Mouse (Mus musculus): Measurements from ENCODE around the gene March1. TPM values are rescaled to one million over a fixed set of nuclear protein-coding genes. Genes with fewer than 3 reads are reported as not detected.
"Not testable (repeated sequence)": the region's sequence is repeated elsewhere in the genome, so short reads cannot be mapped to it uniquely, and the experiment has no call there.

The March1 gene
- total RNA-seq, 2 experiments from 2014 or later = 0.06 to 2.1 TPM

DNA sequence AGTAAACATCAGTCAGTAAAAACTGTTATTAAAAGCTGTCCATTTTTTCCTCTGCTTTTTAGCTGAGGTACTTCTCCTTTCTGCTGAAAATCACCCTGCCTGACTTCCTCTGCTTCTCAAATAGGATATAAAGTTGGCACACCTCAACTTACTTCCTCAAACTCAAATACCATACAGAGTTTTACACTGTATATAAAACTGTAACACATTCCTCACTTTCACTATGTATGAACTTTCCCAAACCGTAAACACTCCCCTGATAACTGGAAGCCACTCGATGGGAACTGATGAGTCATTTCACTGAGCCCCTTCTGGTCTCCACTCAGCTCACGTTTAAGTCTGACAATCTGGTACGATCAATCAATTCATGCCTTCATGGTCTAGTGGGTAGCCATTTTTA lies 788.1 kb downstream of the March1 start:
- peak; percentile 96 for ATAC-seq (replicated peaks; ENCODE audit: poor library complexity, severe bottlenecking)

DNA sequence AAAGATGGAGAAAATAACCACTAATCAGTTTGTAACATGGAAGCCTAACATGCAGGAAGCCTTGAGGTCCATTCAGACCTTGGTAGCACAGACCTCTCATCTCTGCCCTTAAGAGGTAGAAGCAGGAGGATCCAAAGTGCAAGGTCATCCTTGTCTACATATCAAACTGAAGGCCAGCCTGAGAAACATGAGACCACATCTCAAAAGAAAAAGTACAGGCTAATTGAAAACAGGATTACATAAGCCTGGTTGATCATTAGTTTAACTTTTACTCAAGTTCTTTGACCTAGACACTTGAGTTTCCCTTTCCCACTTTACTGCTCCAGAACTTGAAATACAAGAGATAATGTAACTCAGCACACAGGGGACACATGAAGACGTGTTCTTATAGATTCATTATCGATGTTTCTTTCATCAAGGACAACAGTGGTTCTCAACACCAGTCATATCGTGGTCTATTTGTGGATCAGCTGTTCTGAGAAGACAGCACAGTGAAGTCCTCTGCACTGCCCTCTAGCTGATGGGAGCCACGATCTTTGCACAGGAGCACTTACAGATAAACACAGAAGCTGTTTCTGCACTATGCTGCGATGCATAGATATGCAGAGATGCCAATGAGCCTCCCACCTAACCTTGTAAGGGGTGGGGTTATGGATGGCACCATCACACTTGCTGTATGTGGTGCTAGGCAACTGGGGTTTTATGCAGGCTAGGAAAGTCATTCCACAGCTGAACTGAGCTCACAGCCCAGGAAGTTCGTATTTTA lies 789.1 kb downstream of the March1 start:
- ATAC-seq (replicated peaks; ENCODE audit: poor library complexity, severe bottlenecking) = no peak

DNA sequence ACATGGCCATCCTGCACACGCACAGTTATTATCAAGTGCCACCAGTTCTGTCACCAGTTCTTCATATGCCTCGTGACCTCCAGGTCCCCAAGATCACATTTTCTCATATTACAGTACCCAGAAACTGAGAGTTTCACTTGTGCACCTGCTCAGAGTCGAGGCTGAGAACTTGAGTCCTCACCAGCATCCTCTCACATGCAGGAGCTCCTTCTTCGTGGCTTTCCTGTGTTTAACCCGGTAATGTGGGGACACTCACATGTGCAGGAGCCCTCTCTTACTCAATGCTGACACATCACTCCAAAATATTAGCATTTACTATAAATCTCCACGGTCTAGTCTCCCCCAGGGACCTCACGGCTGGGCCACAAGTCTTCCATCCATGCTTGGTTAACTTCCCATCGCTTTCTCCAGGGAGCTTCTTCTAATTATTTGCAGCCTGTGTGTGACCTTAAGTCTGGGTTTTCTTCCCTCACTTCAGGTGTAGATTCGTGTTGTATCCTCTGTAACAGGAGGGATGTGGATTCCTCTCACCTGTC lies 792.4 kb downstream of the March1 start:
- no peak for ATAC-seq (replicated peaks; ENCODE audit: poor library complexity, severe bottlenecking)

DNA sequence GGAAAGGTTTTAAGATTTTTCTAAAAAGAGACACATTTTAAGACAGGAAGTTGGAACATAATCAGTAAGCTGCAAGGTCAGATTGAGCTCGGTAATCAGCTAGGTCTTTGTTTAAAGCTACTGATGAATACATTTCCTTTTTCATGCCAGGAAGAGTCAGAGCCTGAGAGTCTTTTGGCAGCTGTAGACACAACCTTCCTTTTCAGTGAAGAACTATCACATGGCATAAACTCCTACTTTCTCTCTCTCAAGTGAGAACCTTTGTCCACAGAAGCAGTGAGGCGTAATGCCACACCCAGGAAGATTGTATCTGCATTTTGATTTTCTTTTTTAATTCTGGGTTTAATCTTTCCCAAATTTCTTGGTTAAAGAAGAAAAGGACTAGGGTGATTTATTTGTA lies 795.4 kb downstream of the March1 start:
- ATAC-seq (replicated peaks; ENCODE audit: poor library complexity, severe bottlenecking) = no peak

DNA sequence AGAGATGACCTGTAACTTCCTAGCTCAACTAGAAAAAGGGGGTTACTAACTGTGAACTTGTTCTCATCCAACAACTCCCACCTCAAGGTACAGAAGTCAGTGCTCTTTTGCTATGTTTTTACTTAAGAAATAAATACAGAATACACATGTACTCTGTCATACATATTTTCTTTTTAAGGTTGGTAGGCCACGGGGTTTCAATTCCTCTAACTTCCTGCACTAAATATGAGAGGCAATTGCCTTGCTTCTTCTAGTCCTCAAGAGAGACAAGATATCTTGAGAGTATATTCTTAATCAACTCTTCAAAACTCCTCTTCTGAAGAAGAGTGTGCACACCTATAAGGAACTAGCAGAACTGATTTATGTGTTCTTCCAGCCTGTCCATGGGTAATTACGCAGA lies 797.5 kb downstream of the March1 start:
- no peak for ATAC-seq (replicated peaks; ENCODE audit: poor library complexity, severe bottlenecking)

DNA sequence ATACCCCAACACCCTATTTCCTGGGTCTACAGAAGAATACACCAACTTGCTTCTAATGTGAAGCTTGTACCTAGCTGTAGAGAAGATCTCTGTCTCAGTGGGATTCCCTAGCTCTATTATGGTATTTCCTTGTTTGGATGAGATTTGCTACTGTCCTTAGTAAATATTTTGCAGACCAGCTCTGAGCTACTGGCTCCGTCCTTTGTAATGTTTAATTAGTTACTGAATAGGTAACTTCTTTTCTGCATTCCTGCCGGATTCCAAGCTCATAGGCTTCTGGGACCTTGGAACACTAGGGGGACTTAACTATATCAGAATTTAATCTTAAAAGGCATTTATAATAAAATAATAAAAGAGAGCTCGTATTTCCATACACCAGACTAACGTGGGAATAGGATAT lies 799.9 kb downstream of the March1 start:
- ATAC-seq (replicated peaks; ENCODE audit: poor library complexity, severe bottlenecking) = not testable (repeated sequence)

DNA sequence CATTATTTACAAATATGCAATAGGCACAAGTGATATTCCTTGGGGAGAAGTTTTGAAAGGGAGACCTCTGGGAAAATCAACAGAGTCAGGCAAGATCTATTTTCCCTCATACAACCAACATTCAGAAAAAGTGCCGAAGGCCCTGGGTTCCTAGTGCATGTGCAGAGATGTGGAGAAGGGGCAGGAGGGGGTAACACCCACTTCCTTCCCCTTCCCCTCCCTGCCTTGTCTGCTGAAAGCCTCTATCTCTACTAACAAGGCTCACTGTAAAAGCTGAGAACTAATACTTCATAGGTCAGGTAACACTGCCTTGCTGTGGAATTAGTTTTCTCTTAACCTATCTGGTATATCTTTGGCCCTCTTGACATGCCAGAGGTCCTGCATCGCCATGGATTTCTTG lies 812.9 kb downstream of the March1 start:
- ATAC-seq (replicated peaks; ENCODE audit: poor library complexity, severe bottlenecking) = peak; percentile 83

DNA sequence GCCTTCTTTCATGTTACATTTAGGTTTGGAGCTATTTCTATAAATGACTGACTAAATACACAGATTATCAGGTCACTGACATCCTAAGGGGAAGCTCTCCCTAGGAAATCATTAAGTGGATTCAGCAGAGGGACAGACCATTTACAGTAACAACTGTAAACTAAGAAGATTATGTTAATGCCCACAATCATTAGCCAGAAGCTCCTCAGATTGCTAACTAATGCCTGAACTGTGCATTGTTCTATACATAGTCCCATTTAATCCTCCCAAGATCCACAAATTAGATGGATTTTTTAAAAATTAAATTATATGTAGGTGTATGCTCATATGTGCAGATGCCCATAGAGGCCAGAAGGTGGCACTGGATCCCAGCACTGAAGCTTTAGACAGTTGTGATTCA lies 815.9 kb downstream of the March1 start:
- ATAC-seq (replicated peaks; ENCODE audit: poor library complexity, severe bottlenecking) = no peak

DNA sequence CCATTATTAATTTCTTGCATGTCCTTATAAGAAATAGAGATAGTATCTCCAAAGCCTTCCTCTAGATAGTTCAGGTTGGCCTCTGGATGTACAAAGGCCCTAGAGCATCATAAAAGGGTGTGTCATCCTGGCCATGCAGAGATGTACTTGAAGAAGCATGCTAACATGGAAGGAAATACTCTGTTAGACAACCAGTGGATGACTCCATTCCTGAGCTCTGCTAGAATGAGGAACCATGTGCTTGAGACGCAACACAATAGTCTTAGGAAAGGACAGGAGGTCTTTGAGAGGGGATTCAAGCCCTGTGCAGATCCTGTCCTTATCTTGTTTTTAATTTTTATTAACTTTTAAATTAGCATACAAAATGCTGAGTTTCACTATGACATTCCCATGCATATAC lies 819.1 kb downstream of the March1 start:
- peak; percentile 62 for ATAC-seq (replicated peaks; ENCODE audit: poor library complexity, severe bottlenecking)

DNA sequence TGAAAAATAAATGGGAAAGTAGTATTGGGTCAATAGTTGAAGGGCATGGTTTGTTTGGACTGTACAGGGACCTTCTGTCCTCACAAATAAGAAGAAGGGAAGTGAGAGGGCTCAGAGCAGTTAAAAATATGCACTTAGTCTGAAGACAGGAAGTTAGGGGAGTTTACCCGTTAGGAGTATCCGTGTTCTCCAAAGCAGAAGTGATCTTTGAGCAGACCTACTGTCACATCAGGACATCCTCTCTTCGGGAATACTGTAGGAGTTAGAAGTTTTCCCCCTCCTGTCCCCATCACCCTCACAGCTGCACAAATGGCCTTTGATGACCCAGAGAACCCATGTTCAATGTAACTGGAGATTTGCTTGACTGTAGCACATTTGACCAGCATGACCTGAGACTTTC lies 820.2 kb downstream of the March1 start:
- peak; percentile 81 for ATAC-seq (replicated peaks; ENCODE audit: poor library complexity, severe bottlenecking)

DNA sequence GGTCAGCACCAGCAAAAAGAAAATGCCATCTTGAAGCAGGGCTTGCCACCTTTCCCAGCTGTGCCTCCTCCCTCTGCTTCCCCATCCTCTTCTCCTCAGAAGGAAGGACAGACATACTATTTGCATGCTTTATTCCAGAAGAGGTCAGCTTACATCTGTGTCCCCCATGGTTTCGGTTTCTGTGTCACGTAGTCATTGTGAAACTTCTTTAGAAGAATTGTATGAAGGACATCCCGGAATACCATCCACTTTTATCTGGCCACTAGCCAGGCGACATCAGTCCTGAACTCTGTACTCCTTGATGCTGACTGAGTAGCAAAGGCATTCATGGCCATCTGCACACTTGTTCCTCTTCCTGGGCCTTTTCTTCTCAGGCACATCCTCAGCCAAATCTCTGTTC lies 820.8 kb downstream of the March1 start:
- ATAC-seq (replicated peaks; ENCODE audit: poor library complexity, severe bottlenecking) = peak; percentile 50

DNA sequence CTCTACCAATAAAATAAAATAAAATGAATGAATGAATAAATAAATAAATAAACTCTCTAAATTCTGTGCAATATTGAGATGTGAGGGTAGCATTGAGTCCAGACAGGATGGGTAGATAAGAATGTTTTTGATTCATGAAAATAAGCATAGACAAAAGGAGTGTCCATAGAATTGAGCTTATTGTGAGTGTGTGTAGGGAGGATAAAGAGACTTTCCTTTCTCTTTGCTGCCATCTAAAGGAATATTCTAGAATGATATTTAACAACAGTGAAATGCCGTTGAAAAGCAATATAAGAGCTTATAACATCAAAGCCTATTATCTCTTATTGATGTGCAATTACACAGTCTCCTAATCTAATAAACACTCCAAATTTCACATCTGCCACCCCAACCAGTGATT lies 823.4 kb downstream of the March1 start:
- peak; percentile 20; the same call in 1 of the 2 replicates for ATAC-seq (replicated peaks; ENCODE audit: poor library complexity, severe bottlenecking)

DNA sequence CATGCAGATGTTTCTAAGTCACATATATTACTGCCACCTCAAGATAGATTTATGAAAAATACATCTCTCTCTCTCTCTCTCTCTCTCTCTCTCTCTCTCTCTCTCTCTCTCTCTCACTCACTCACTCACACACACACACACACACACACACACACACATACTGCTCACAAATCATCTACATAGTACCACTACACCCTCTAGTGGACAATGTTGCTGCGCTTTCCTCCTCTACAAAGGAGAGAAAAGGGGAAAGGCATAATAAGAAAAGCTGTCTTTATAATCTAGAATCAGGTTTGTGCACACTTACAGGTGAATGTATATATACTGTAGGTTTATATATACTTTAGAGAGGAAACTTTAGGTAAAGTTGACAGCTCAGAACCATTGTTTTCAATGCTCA lies 825.1 kb downstream of the March1 start:
- ATAC-seq (replicated peaks; ENCODE audit: poor library complexity, severe bottlenecking) = no peak

DNA sequence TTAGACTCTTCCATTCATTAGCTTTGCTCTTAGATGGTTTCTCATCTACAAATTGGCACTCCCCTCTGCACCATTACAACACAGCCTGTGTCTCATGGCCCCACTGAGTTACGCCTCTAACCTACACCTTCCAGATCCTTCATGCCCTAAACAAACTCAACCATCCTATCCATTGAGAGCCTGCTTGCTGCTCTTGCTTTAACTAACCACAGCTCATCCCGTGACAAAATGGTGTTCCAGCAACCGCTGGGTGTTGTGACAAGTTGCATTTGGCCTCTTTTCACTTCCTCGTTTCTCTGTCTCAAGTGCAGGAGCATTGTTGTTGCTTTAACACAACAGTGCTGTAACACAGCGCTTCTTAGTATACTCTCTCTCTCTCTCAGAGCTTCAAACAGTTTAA lies 826.4 kb downstream of the March1 start:
- peak; percentile 86 for ATAC-seq (replicated peaks; ENCODE audit: poor library complexity, severe bottlenecking)

DNA sequence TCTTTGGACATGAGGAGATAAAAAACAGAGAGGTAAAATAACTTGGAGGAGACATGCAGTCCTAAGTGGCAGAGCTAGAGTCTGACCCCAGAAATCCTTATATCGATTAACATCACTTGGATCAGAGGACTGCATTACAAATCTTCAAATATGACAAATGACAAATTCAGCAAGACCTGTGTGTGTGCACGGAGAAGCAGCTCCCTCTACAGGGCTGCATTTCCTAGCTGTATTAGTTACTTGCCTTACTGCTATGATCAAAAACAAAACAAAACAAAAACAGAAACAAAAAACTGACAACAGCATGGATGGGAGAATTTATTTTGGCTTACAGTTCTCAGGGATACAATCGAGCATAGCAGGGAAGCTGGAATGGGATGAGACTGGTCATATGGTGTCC lies 827.7 kb downstream of the March1 start:
- ATAC-seq (replicated peaks; ENCODE audit: poor library complexity, severe bottlenecking) = no peak

DNA sequence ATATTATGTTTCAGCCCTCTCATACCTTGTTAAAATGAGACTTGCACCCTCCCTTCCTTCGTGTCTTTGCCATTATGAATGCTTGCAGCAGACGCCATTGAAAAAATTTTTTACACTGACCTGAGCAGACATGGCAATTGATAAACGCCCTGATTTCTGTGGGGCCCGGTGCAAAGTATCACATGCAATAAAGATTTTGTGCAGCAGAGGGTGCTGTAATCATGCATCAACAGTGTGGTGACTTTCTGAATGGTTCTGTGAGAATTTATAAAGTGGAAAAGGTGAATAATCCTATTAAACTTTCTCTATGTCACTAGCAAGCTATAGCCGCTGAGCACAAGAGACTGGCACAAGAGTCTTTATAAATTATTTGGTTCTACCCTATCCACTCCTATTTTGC lies 833.0 kb downstream of the March1 start:
- ATAC-seq (replicated peaks; ENCODE audit: poor library complexity, severe bottlenecking) = peak; percentile 78

DNA sequence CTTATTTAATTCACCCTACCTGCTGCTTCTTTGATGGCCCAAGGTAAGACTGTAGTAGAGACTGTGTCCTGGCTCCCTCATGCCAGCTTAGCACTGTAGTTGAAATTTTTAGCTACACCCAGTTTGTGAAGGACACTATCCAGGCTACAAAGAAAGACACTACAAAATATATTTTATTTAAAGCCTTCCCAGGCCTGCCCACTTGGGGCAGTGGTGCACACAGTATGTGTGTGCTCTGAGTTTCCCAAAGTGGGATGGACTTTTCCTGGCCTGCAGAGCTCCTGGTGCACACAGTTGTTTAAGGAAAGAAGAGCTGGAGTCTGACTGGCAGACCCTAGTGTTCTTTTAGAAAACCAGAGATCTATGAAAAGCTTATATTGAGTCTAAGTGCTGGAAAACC lies 839.4 kb downstream of the March1 start:
- peak; percentile 72 for ATAC-seq (replicated peaks; ENCODE audit: poor library complexity, severe bottlenecking)

DNA sequence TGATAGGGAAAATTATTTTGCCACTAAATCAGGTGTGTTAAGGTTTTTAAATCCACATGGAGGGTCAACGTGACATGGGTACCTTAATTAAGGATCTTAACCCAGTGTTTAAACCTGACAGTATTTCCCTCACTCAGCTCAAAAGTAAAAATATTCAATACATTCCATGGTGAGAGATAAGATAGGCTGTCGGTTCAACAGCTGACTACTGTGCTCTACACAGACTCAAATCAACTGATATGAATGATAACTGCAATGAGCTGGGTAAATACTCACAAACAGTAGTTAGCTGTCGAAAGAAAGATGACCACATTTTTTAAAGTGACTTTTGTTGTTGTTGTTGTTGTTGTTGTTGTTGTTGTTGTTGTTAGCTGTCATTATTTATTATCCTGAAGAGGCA lies 852.1 kb downstream of the March1 start:
- ATAC-seq (replicated peaks; ENCODE audit: poor library complexity, severe bottlenecking) = no peak

DNA sequence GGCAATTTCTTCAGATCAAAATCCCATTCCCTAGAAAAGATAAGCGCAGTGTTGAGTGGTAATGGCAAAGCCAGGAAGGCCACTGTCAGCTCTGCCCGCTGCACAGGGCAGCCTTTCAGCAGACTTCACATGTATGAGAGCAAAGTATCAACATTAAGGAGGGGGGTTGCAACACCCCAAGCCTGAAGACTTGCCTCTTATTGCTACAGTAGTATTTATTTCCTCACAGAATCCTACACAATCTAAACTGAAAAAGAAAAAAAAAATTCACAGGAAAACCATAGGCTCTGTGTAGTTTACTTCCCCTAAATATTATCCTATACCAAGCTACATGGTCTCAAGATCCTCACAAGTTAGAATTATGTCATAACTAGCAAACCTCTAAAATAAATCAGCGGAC lies 859.2 kb downstream of the March1 start:
- peak; percentile 56 for ATAC-seq (replicated peaks; ENCODE audit: poor library complexity, severe bottlenecking)

DNA sequence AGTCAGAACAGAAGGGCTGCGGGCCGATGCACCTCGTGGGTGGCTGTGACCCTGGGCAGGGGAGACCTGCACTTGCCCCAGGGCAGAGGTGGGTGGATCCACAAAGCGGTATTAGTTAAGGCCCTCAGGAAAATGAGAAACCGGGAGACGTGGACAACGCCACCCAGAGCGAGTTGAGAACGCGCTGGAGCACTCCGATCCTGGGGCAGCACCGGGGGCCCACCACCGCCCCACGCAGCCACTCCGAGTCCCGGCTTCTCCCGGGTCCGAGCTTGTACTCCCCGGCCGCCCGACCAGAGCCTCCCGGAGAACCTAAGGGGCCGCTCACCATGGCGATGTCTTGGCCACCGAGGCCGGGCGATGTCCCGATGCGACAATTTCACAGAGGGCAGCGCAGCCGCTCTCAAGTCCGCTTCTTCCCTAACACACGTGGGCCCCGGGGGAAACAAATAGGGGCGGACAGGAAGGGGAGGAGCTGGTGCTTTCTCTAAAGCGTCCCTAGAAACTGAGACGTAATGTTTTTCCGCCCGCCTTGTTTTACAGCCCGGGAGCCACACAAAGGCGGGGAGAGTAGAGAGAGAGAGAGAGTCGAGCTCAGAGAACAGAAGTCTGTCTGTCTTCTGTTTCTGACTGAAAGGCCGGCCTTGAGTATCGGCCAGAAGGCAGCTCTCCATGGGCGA lies 868.5 kb downstream of the March1 start, which contains the start of gene Tma16:
Tma16 (minus strand) TSS at position 447 of the 680 bp plus-strand sequence.
- peak; percentile 91 for ATAC-seq (replicated peaks; ENCODE audit: poor library complexity, severe bottlenecking)

DNA sequence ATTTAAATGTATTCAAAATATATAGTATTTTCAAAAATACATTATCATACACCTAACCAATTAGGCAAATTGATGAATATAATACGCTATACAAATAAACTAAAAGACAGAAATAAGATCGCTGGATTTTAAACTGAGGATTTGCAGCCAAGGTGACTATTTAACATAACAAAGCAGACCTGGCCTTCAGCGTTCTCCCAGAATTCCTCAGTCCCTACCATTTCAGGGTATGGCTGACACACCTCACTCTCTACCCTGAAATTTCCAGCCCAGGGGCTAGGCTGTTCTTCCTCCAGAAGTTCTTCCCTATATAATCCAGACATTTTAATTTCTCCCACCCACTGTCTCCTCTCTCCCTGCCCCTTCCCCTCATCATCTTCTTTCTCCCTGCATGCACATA lies 870.9 kb downstream of the March1 start:
- no peak for ATAC-seq (replicated peaks; ENCODE audit: poor library complexity, severe bottlenecking)

DNA sequence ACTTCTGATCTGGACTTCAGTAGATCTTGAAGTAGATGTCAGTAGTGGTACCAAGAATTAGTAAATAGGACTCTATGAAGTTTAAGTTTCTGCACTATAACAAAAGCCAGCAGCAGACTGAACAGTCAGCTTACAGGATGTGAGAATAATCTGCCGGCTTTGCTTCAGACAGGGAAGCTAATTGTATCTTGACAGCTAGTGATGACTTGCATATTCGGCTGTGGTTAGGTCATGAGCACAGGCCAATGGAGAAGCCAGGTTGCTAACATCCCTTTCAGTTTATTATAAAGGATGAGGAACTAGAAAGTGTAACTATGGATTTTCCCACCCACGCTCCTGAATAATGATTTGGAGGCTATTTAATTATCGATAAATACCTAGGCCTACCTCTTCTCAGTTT lies 872.9 kb downstream of the March1 start:
- ATAC-seq (replicated peaks; ENCODE audit: poor library complexity, severe bottlenecking) = peak; percentile 75
